Mouse (Mus musculus) cerebellum, adult 2 months (tissue): Measurements from ENCODE around the gene Bhlha15.

Source experiments
- CTCF ChIP-seq: fragments of 200-500 bp; IDR thresholded peaks from 2 replicates; pipeline ENCODE4 v1.5.1; 2011; ENCODE audit warnings: low read depth, mild to moderate bottlenecking, control low read depth, low read length, moderate library complexity, borderline replicate concordance; ENCODE audit not compliant: insufficient read depth
- POLR2A ChIP-seq: fragments of 200-500 bp; IDR thresholded peaks from 2 replicates; pipeline ENCODE4 v1.6.1; 2011; ENCODE audit warnings: low read length, control low read depth, borderline replicate concordance; ENCODE audit not compliant: insufficient read depth

DNA sequence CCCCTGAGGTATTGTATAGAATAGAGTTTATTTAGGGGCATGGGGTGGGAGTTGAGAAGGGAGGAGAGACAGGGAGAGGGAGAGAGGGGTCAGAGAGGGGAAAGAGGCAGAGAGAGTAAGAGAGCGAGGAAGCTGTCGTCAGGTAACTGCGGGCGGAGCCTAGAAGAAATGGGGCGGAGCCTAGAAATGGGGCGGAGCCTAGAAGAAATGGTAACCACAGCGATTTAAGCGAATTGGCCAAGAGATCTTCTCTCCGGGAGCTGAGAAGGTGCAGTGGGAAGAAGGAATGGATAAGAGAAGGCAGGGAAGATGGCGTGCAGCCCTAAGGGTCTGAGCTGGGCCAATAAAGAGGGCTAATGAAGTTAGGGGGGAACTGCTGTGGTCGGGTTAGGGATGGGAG, 36.1 kb downstream of the Bhlha15 start:
- TF ChIP-seq CTCF (no peak), POLR2A (no peak)
